Mouse (Mus musculus) small intestine, adult 2 months (tissue): ENCODE data around the gene Gucy2c. TPM values are rescaled to one million over a fixed set of nuclear protein-coding genes. Genes with fewer than 3 reads are reported as not detected.
A peak's percentile ranks its signal among the peaks of the same experiment; 100 is the strongest.

Experiments
- H3K27ac ChIP-seq: fragments of 200-500 bp; 2 replicates; pipeline ENCODE4 v1.5.1; 2012; ENCODE audit warnings: low read depth, low read length, control low read depth, inconsistent platforms; ENCODE audit not compliant: insufficient read depth
- H3K27me3 ChIP-seq: fragments of 200-500 bp; 2 replicates; pipeline ENCODE4 v1.6.1; 2012; ENCODE audit warnings: mild to moderate bottlenecking, moderate library complexity, low read length, inconsistent platforms; ENCODE audit not compliant: control insufficient read depth, insufficient read depth
- H3K36me3 ChIP-seq: fragments of 200-500 bp; 2 replicates; pipeline ENCODE4 v1.6.1; 2012; ENCODE audit warnings: mild to moderate bottlenecking, low read length, control low read depth, inconsistent platforms; ENCODE audit not compliant: control insufficient read depth, insufficient read depth
- H3K4me1 ChIP-seq: fragments of 200-500 bp; 2 replicates; pipeline ENCODE4 v1.6.1; 2012; ENCODE audit warnings: low read length, inconsistent platforms, mixed read lengths; ENCODE audit not compliant: control insufficient read depth, insufficient read depth, insufficient read length
- H3K4me3 ChIP-seq: fragments of 200-500 bp; 2 replicates; pipeline ENCODE4 v1.5.1; 2012; ENCODE audit warnings: low read depth, mild to moderate bottlenecking, control low read depth, inconsistent platforms, low read length, moderate library complexity
- CTCF ChIP-seq: fragments of 200-500 bp; IDR thresholded peaks from 2 replicates; pipeline ENCODE4 v1.5.1; 2012; ENCODE audit warnings: low read depth, mild to moderate bottlenecking, control low read depth, inconsistent platforms, low read length, moderate library complexity, mixed read lengths; ENCODE audit not compliant: insufficient replicate concordance, insufficient read length; ENCODE audit errors: extremely low read depth
- POLR2A ChIP-seq: fragments of 200-500 bp; IDR thresholded peaks from 2 replicates; pipeline ENCODE4 v1.6.1; 2012; ENCODE audit warnings: low read depth, mild to moderate bottlenecking, control low read depth, inconsistent platforms, low read length, moderate library complexity
- WGBS: fragments of 180-500 bp; shearing (Covaris S2); methylation state at CpG from one replicate; pipeline ENCODE4 v1.1.7; 2018; 5-methylcytosine and 5-hydroxymethylcytosine counted together
- polyA plus RNA-seq: library from polyadenylated mRNA; depleted of rRNA; stranded (reverse); fragments of >200 nt; gene quantifications from 2 replicates; pipeline ENCODE4 v1.2.3, GENCODE M21; 2012; rRNA removed

Gucy2c gene
- polyA plus RNA-seq: 26.6 and 69.2 TPM in 2 replicates

DNA sequence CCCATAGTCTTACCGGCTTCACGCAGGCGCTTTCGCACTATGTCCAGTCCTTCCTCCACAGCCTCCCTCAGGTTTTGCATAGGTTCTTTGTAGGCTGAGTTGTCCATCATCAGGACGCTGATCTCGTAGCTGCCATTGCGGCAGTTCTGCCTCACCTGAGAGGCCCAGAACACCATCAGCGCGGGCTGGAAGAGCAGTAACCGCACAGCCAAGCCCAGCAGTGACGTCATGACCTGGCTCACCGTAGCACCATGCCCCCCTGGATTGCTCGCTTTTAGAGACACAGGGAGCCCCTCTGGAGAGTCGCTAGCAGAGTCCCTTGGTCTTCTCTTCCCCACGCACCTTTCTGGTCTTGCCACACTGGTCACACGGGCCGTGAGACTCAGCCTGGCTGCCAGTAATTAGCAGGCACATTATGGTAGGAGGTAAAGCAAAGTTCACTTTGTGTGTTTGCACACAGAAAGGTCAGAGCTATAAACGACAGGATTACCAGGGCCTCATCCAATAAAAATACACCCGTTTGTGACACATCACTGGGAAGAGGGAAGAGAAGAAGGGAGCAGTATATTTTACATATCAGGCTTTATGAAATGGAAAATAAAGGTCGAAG, at the start of gene Gucy2c:
Gene Gucy2c (minus strand): TSS at position 389 of the 610 bp plus-strand sequence.
- Histone ChIP-seq H3K27me3 (no peaks in the 10 kb centered on the region), H3K36me3 (no peaks in the 10 kb centered on the region), H3K4me1 (peaks cover 3% of the 10 kb centered on the region; the same call in 1 of the 2 replicates), H3K4me3 (peak within 1 kb of the TSS; percentile 87), H3K27ac (peak within 1 kb of the TSS; percentile 97)
- WGBS: 23% methylated on average over 20 of the region's 20 CpGs
- peak; percentile 73 for TF ChIP-seq POLR2A
- no peak for TF ChIP-seq CTCF

DNA sequence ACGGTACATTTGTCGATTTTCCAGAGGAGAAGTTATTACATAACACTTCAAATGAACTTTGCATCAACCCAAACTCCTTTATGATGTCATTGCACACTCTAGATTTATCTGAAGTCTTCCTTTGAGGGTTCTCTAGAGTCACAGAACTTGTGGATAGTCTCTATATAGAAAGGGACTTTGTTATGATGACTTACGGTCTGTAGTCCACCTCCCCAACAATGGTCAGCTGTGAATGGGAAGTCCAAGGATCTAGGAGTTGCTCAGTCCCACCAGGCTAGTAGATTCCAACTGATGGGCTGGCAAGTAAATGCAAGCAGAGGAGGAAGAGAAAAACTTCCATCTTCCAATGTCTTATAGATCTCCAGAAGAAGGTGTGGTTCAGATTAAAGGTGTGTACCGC, 47.1 kb upstream of the Gucy2c start:
- WGBS: 28% methylated on average over 4 of the region's 4 CpGs
- Histone ChIP-seq H3K36me3 (peaks cover 14% of the 10 kb centered on the region), H3K27me3 (no peaks in the 10 kb centered on the region), H3K27ac (no peak overlapping the region; the same call in 1 of the 2 replicates), H3K4me1 (peaks cover 3% of the 10 kb centered on the region), H3K4me3 (no peak overlapping the region)
- no peak for TF ChIP-seq CTCF
- TF ChIP-seq POLR2A: no peak

DNA sequence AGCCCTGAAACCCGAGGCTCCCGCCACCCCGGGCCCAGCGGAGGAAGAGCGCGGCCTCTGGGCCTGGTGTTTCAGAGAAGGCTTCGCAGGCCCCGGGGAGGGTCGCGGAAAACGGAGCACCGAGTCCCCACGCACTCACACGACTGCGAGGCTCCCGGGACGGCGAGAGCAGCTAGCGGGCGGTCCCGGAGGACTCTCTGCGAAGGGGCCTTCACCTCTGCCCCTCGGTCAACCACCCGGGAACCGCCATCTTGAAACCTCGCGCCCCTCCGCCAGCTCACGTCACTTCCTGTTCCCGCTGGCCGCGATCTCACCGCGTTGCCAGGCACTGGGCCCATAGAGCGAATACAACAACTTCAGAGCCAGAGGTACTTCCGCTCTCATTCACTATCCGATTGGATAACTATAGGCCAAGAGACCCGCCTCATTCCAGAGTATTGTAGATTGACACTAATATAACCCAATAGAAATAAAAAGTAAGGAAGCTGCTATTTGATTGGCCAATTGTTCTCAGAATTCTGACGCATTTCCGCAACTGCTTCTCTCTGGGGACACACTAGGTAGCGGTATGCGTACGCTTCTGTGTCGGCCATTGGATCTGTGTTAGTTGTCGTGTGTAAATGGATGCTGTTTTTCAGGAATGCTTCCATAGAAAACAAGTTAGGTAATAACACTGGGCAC, 46.5 kb upstream of the Gucy2c start, which contains the start of gene Wbp11:
Gene Wbp11 (minus strand): TSS at position 353 of the 681 bp plus-strand sequence.
- no peaks in the 10 kb centered on the region for H3K27me3 ChIP-seq
- H3K36me3 ChIP-seq: peaks cover 16% of the 10 kb centered on the region
- WGBS: under 1% methylated on average over 45 of the region's 45 CpGs
- H3K4me1 ChIP-seq: peaks cover 3% of the 10 kb centered on the region
- peak within 1 kb of the TSS; percentile 96 for H3K4me3 ChIP-seq
- TF ChIP-seq POLR2A (peak; percentile 23; the same call in 1 of the 2 replicates), CTCF (no peak)
- H3K27ac ChIP-seq: peak within 1 kb of the TSS; percentile 66

DNA sequence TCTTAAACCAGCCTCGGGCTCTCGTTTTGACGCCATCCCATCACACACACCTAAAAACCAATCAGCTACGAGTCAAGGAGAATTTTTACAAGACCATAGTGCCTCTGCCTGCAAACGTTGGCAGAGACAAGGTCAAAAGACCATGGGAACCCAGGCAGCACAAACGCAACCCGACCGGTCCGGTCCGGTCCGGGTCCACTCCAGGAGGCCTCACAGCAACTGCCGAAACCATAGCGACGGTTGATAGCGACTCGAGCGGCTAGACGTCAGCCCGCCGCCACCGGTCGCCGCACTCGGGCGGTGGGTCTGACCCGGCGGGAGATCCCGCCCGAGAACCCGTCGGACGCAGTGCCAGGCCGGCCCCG, 45.9 kb upstream of the Gucy2c start, which contains the start of gene BC049715:
Gene BC049715 (plus strand): TSS at position 111 of the 365 bp plus-strand sequence.
- Histone ChIP-seq H3K36me3 (peaks cover 21% of the 10 kb centered on the region), H3K27ac (peak within 1 kb of the TSS; percentile 66), H3K4me3 (peak within 1 kb of the TSS; percentile 96), H3K4me1 (peaks cover 3% of the 10 kb centered on the region), H3K27me3 (no peaks in the 10 kb centered on the region)
- TF ChIP-seq CTCF: no peak
- no peak for TF ChIP-seq POLR2A
- WGBS: under 1% methylated on average over 34 of the region's 34 CpGs

DNA sequence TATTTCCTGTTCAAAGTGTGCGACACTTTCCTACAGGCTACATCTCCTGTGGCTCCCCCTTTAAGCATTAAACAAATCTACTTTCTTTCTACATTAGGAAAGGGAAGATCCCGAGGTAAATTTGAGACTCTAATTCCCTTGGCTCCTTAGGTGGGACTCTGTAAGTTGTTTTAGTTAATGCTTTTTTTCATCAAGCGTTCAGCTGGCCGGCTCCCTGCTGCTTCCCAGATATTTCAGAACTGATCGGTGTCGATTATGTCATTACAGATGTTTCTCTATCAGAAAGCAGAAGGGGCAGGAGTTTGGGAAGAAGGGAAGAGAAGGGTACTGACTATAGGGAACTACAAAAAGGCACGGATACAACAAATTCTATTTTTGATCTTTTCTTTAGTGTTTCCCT, 45.6 kb upstream of the Gucy2c start:
- Histone ChIP-seq H3K36me3 (peaks cover 25% of the 10 kb centered on the region), H3K4me1 (peaks cover 3% of the 10 kb centered on the region), H3K4me3 (peak overlapping the region; percentile 96), H3K27me3 (no peaks in the 10 kb centered on the region), H3K27ac (no peak overlapping the region)
- 4% methylated on average over 7 of the region's 7 CpGs for WGBS
- no peak for TF ChIP-seq CTCF
- TF ChIP-seq POLR2A: no peak

DNA sequence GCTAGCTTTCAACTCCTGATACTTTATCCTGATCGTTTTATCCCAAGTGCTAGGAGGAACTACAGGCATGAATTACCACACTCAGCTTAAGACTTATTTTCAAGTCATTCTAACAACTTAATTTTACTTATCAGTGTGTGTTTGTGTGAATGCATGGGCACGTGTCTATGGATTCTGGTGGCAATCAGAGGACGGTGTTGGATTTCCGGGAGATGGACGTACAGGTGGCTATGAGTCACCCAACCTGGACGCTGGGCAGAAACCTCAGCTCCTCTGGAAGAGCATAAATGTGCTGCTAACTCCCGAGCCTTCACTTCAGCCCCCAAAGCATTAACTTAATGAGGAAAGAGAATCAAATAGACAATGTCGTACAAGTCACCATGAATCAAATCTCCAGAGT, 43.4 kb upstream of the Gucy2c start:
- peaks cover 45% of the 10 kb centered on the region for H3K36me3 ChIP-seq

DNA sequence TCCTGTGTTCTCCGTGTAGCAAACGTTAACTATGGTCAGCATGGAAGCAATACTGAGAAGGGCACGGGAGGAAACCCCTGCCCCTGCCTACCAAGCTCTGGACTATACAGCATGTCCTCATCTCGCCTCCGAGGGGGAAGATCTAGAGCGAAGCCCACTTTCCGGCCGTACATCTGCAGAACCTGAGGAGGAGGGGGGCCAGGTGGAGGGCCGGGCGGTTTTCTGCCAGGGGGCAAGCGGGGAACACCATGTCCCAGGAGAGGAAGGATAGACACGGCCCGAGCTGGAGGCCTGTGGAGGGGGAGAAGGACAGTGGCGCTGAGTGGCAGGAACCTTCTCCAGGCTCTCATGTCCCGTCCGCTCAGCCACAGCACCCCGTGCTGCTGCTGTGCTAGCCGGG, 39.5 kb upstream of the Gucy2c start:
- Histone ChIP-seq H3K27ac (no peak overlapping the region), H3K4me3 (no peak overlapping the region), H3K4me1 (no peaks in the 10 kb centered on the region), H3K36me3 (peaks cover 71% of the 10 kb centered on the region), H3K27me3 (no peaks in the 10 kb centered on the region)
- 93% methylated on average over 18 of the region's 18 CpGs for WGBS
- TF ChIP-seq CTCF (no peak), POLR2A (no peak)

More for the DNA sequence above, 43.4 kb upstream of the Gucy2c start:
- no peak overlapping the region for H3K4me3 ChIP-seq
- TF ChIP-seq POLR2A (no peak), CTCF (no peak)
- H3K27ac ChIP-seq: no peak overlapping the region
- H3K4me1 ChIP-seq: peaks cover 3% of the 10 kb centered on the region
- no peaks in the 10 kb centered on the region for H3K27me3 ChIP-seq
- 86% methylated on average over 8 of the region's 8 CpGs for whole genome bisulfite sequencing
